Mouse (Mus musculus) CH12.LX (cell line): ENCODE measurements at regions not wholly inside any gene's neighbourhood (a gene's known extent, or its start where the extent isn't known, plus 50 kb on each side); places are given as distances from the start of the nearest gene placed in this dataset.

ENCODE experiments used
- DNase-seq: peaks from one replicate; pipeline ENCODE4 v3.0.0-alpha.2; 2013; ENCODE audit errors: extremely low read depth
- H3K27ac ChIP-seq: 2 replicates; pipeline ENCODE4 v1.5.1; 2012; ENCODE audit warnings: low read depth, mild to moderate bottlenecking, control low read depth, moderate library complexity; ENCODE audit not compliant: insufficient read depth
- H3K27me3 ChIP-seq: replicated peaks from 2 replicates; pipeline ENCODE3; 2012; ENCODE audit warnings: inconsistent platforms
- H3K36me3 ChIP-seq, 2 experiments: replicated peaks in 1 of 2; 2 replicates each; pipeline versions ENCODE3 to v1.6.1; 2012; ENCODE audit warnings: inconsistent platforms in 1 of 2, low read length in 1 of 2, mild to moderate bottlenecking in 1 of 2, mixed read lengths in 1 of 2, moderate library complexity in 1 of 2; ENCODE audit not compliant: control insufficient read depth in 1 of 2, insufficient read depth in 1 of 2
- H3K4me1 ChIP-seq, 2 experiments: 2 replicates each; pipeline ENCODE4 v1.6.1; 2012; ENCODE audit warnings: inconsistent platforms in 1 of 2, moderate library complexity in 1 of 2; ENCODE audit not compliant: insufficient read depth in 2 of 2, control insufficient read depth in 1 of 2
- H3K4me2 ChIP-seq: 2 replicates; pipeline ENCODE4 v1.6.1; 2012; ENCODE audit warnings: low read depth, mild to moderate bottlenecking, control low read depth; ENCODE audit not compliant: poor library complexity, insufficient read depth, severe bottlenecking
- H3K4me3 ChIP-seq, 3 experiments: fragments of 150-350 bp in 1 of 3; sonication (generic) in 1 of 3; replicated peaks in 1 of 3; 2 replicates each; pipeline versions ENCODE3 to v1.5.1; 2011 to 2012; ENCODE audit warnings: low read depth in 2 of 3, low read length in 2 of 3, mild to moderate bottlenecking in 2 of 3, moderate library complexity in 2 of 3, control low read depth in 1 of 3, improper control_type of control experiment in 1 of 3, inconsistent platforms in 1 of 3, mixed read lengths in 1 of 3; ENCODE audit not compliant: poor library complexity in 1 of 3
- H3K79me2 ChIP-seq: replicated peaks from 2 replicates; pipeline ENCODE4 v1.6.1; 2012; ENCODE audit warnings: mild to moderate bottlenecking, moderate library complexity; ENCODE audit not compliant: control insufficient read depth, poor library complexity, insufficient read depth, severe bottlenecking; ENCODE audit errors: extremely low read depth
- H3K9ac ChIP-seq: 2 replicates; pipeline ENCODE4 v1.6.1; 2012; ENCODE audit warnings: low read depth, mild to moderate bottlenecking, control low read depth, moderate library complexity; ENCODE audit not compliant: insufficient read depth
- H3K9me3 ChIP-seq: replicated peaks from 2 replicates; pipeline ENCODE3; 2012; ENCODE audit warnings: low read length, inconsistent platforms, mixed read lengths
- CHD1 ChIP-seq: IDR thresholded peaks from 2 replicates; pipeline ENCODE4 v1.6.1; 2012; ENCODE audit warnings: low read depth, low read length, improper control_type of control experiment, inconsistent platforms
- E2F4 ChIP-seq: IDR thresholded peaks from 2 replicates; pipeline ENCODE4 v1.6.1; 2011; ENCODE audit warnings: low read depth, low read length, improper control_type of control experiment; ENCODE audit not compliant: insufficient replicate concordance
- ELF1 ChIP-seq: IDR thresholded peaks from 2 replicates; pipeline ENCODE4 v1.6.1; 2014; ENCODE audit warnings: low read depth, mild to moderate bottlenecking, inconsistent platforms, low read length, improper control_type of control experiment
- EP300 ChIP-seq: IDR thresholded peaks from 2 replicates; pipeline ENCODE4 v1.6.1; 2011; ENCODE audit warnings: low read length, improper control_type of control experiment
- GABPA ChIP-seq: IDR thresholded peaks from 2 replicates; pipeline ENCODE4 v1.6.1; 2012; ENCODE audit warnings: low read depth, low read length, improper control_type of control experiment, inconsistent platforms; ENCODE audit not compliant: insufficient replicate concordance
- JUN ChIP-seq: IDR thresholded peaks from 2 replicates; pipeline ENCODE4 v1.6.1; 2011; ENCODE audit warnings: low read depth, mild to moderate bottlenecking, low read length, improper control_type of control experiment, moderate library complexity; ENCODE audit not compliant: insufficient read depth
- JUND ChIP-seq: conservative IDR thresholded peaks from 2 replicates; pipeline ENCODE4 v1.6.1; 2011; ENCODE audit warnings: low read depth, low read length, improper control_type of control experiment
- MAFK ChIP-seq: IDR thresholded peaks from 2 replicates; pipeline ENCODE4 v1.6.1; 2011; ENCODE audit warnings: low read length, improper control_type of control experiment; ENCODE audit not compliant: insufficient replicate concordance
- MAX ChIP-seq: IDR thresholded peaks from 2 replicates; pipeline ENCODE4 v1.6.1; 2011; ENCODE audit warnings: low read length, improper control_type of control experiment
- MAZ ChIP-seq: IDR thresholded peaks from 2 replicates; pipeline ENCODE4 v1.6.1; 2012; ENCODE audit warnings: low read depth, mild to moderate bottlenecking, inconsistent platforms, low read length, improper control_type of control experiment, moderate library complexity
- MYC ChIP-seq: IDR thresholded peaks from 2 replicates; pipeline ENCODE4 v1.6.1; 2011; ENCODE audit warnings: low read depth, mild to moderate bottlenecking, improper control_type of control experiment, low read length
- PAX5 ChIP-seq: IDR thresholded peaks from 2 replicates; pipeline ENCODE4 v1.6.1; 2012; ENCODE audit warnings: low read length, inconsistent platforms, mixed read lengths
- POLR2A ChIP-seq: IDR thresholded peaks from 2 replicates; pipeline ENCODE4 v1.6.1; 2011; ENCODE audit warnings: low read depth, mild to moderate bottlenecking, improper control_type of control experiment, low read length
- POLR2AphosphoS2 ChIP-seq: IDR thresholded peaks from 2 replicates; pipeline ENCODE4 v1.6.1; 2011; ENCODE audit warnings: low read depth, low read length, improper control_type of control experiment
- RAD21 ChIP-seq: IDR thresholded peaks from 2 replicates; pipeline ENCODE4 v1.6.1; 2011; ENCODE audit warnings: low read depth, mild to moderate bottlenecking, low read length, improper control_type of control experiment, moderate library complexity
- RCOR1 ChIP-seq: conservative IDR thresholded peaks from 2 replicates; pipeline ENCODE4 v1.6.1; 2012; ENCODE audit warnings: low read depth, mild to moderate bottlenecking, inconsistent platforms, low read length, improper control_type of control experiment
- TBP ChIP-seq: conservative IDR thresholded peaks from 2 replicates; pipeline ENCODE4 v1.6.1; 2011; ENCODE audit warnings: low read depth, low read length, improper control_type of control experiment
- ZC3H11A ChIP-seq: IDR thresholded peaks from 2 replicates; pipeline ENCODE4 v1.6.1; 2012; ENCODE audit warnings: low read depth, mild to moderate bottlenecking, inconsistent platforms, low read length, improper control_type of control experiment
- ZKSCAN1 ChIP-seq: IDR thresholded peaks from 2 replicates; pipeline ENCODE4 v1.6.1; 2012; ENCODE audit warnings: low read depth, inconsistent platforms, low read length, improper control_type of control experiment, borderline replicate concordance
- ZMIZ1 ChIP-seq: IDR thresholded peaks from 2 replicates; pipeline ENCODE4 v1.6.1; 2012; ENCODE audit warnings: low read depth, mild to moderate bottlenecking, inconsistent platforms, low read length, improper control_type of control experiment
- ZNF384 ChIP-seq: IDR thresholded peaks from 2 replicates; pipeline ENCODE4 v1.6.1; 2012; ENCODE audit warnings: low read depth, low read length, improper control_type of control experiment, inconsistent platforms
- dilution Hi-C: fragments of 300-500 bp; cut with MboI; formaldehyde crosslinking; loops from 2 replicates; pipeline ENCODE4 v1.14.3; 2020; ENCODE audit warnings: low sequenced_read_pairs; ENCODE audit not compliant: extremely low pct_unique_long_range_greater_than_20kb, extremely low pct_ligation_motif_present
- in situ Hi-C: fragments of 300-500 bp; cut with MboI; formaldehyde crosslinking; loops from 3 replicates; pipeline ENCODE4 v1.14.3; 2019; ENCODE audit warnings: low sequenced_read_pairs, low pct_ligation_motif_present, low pct_unique_long_range_greater_than_20kb, mixed read lengths

- Histone ChIP-seq H3K27ac (no peak overlapping the region), H3K9ac (no peak overlapping the region), H3K4me3 (no peak overlapping the region), H3K36me3 (no peaks in the 10 kb centered on the region), H3K4me1 (no peaks in the 10 kb centered on the region), H3K9me3 (no peaks in the 10 kb centered on the region), H3K4me2 (no peak overlapping the region), H3K79me2 (no peaks in the 10 kb centered on the region), H3K27me3 (no peaks in the 10 kb centered on the region)
- DNase-seq: no peak
- in situ Hi-C loops (no loop called here), dilution Hi-C loops (no loop called here)
- no peak for TF ChIP-seq GABPA
- no peak for TF ChIP-seq ZKSCAN1
Observed at GRCm38 (mm10) chr1:35429471-35429870, 579.7 kb downstream of the Plekhb2 start.

DNA sequence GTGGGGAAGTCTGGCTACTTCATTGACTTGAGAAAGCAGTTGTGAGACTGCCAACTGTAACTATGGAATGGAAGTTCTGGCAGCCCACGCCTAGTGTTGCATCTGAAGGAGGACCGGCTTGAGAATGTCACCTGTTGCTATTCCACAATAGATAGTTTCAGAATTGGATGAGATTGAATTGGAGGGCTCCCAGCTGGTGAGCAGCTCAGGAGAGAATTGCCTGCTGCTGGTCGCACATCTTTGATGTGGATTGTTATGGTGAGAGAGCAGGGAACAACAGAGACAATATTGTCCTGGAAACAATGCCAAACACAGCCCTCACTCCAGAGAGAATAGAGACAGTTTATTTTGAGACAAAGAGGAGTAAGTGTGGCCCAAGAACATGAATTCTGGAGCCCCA, 585.9 kb downstream of the Plekhb2 start:
- Histone ChIP-seq H3K36me3 (no peaks in the 10 kb centered on the region), H3K27ac (no peak overlapping the region), H3K4me2 (no peak overlapping the region), H3K9me3 (no peaks in the 10 kb centered on the region), H3K4me3 (no peak overlapping the region), H3K4me1 (peaks cover 0 to 5% of the 10 kb centered on the region in 2 experiments; a peak in 1 of 4 replicates), H3K27me3 (no peaks in the 10 kb centered on the region), H3K79me2 (no peaks in the 10 kb centered on the region), H3K9ac (no peak overlapping the region)
- in situ Hi-C loops (no loop called here), dilution Hi-C loops (no loop called here)
- TF ChIP-seq E2F4: no peak
- TF ChIP-seq MAX: no peak
- no peak for TF ChIP-seq PAX5
- TF ChIP-seq RAD21: no peak
- no peak for TF ChIP-seq MAZ
- no peak for TF ChIP-seq ZC3H11A
- TF ChIP-seq TBP: no peak
- no peak for TF ChIP-seq POLR2AphosphoS2
- no peak for TF ChIP-seq JUN
- no peak for TF ChIP-seq POLR2A
- no peak for TF ChIP-seq CHD1
- TF ChIP-seq ZNF384: no peak
- no peak for TF ChIP-seq MAFK
- TF ChIP-seq EP300: no peak
- TF ChIP-seq ZMIZ1: no peak
- TF ChIP-seq MYC: no peak
- TF ChIP-seq ELF1: no peak
- TF ChIP-seq RCOR1: no peak
- TF ChIP-seq JUND: no peak
- TF ChIP-seq ZKSCAN1: no peak
- no peak for DNase-seq
